Mouse (Mus musculus) small intestine, adult 2 months (tissue): ENCODE results near the gene Btbd6. TPM values are rescaled to one million over a fixed set of nuclear protein-coding genes. Genes with fewer than 3 reads are reported as not detected.

ENCODE experiments used
- H3K27ac ChIP-seq: fragments of 200-500 bp; 2 replicates; pipeline ENCODE4 v1.5.1; 2012; ENCODE audit warnings: low read depth, low read length, control low read depth, inconsistent platforms; ENCODE audit not compliant: insufficient read depth
- H3K27me3 ChIP-seq: fragments of 200-500 bp; 2 replicates; pipeline ENCODE4 v1.6.1; 2012; ENCODE audit warnings: mild to moderate bottlenecking, moderate library complexity, low read length, inconsistent platforms; ENCODE audit not compliant: control insufficient read depth, insufficient read depth
- H3K36me3 ChIP-seq: fragments of 200-500 bp; 2 replicates; pipeline ENCODE4 v1.6.1; 2012; ENCODE audit warnings: mild to moderate bottlenecking, low read length, control low read depth, inconsistent platforms; ENCODE audit not compliant: control insufficient read depth, insufficient read depth
- H3K4me1 ChIP-seq: fragments of 200-500 bp; 2 replicates; pipeline ENCODE4 v1.6.1; 2012; ENCODE audit warnings: low read length, inconsistent platforms, mixed read lengths; ENCODE audit not compliant: control insufficient read depth, insufficient read depth, insufficient read length
- H3K4me3 ChIP-seq: fragments of 200-500 bp; 2 replicates; pipeline ENCODE4 v1.5.1; 2012; ENCODE audit warnings: low read depth, mild to moderate bottlenecking, control low read depth, inconsistent platforms, low read length, moderate library complexity
- CTCF ChIP-seq: fragments of 200-500 bp; IDR thresholded peaks from 2 replicates; pipeline ENCODE4 v1.5.1; 2012; ENCODE audit warnings: low read depth, mild to moderate bottlenecking, control low read depth, inconsistent platforms, low read length, moderate library complexity, mixed read lengths; ENCODE audit not compliant: insufficient replicate concordance, insufficient read length; ENCODE audit errors: extremely low read depth
- POLR2A ChIP-seq: fragments of 200-500 bp; IDR thresholded peaks from 2 replicates; pipeline ENCODE4 v1.6.1; 2012; ENCODE audit warnings: low read depth, mild to moderate bottlenecking, control low read depth, inconsistent platforms, low read length, moderate library complexity
- WGBS: fragments of 180-500 bp; shearing (Covaris S2); methylation state at CpG from one replicate; pipeline ENCODE4 v1.1.7; 2018; 5-methylcytosine and 5-hydroxymethylcytosine counted together
- polyA plus RNA-seq: library from polyadenylated mRNA; depleted of rRNA; stranded (reverse); fragments of >200 nt; gene quantifications from 2 replicates; pipeline ENCODE4 v1.2.3, GENCODE M21; 2012

The Btbd6 gene
- polyA plus RNA-seq, 1 experiment, result 206 TPM

DNA sequence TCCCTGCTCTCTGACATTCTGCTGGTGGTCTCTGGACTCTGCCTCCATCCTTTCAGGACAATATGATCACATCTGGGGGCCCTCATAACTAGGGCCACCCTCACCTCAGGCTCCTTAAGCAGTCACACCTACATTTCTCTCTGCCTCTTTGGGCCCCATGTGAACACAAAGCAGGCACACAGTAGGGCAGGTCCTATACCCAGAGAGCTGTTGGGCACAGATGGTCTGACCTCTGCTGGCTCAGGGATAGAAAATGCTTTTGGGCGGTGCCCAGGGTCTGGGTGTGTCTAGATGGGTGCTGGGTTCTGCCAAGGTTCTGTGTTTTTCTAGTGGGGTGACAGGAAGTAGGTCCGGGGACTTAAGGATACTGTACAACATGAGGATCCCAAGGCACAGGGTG lies 32.6 kb upstream of the Btbd6 start:
- no peak overlapping the region for H3K27ac ChIP-seq
- H3K36me3 ChIP-seq, result no peaks in the 10 kb centered on the region
- H3K4me3 ChIP-seq, result no peak overlapping the region
- no peaks in the 10 kb centered on the region for H3K27me3 ChIP-seq
- WGBS, result 61% methylated on average over 2 of the region's 2 CpGs
- no peak for TF ChIP-seq POLR2A
- TF ChIP-seq CTCF, result no peak
- peaks cover 21% of the 10 kb centered on the region for H3K4me1 ChIP-seq

DNA sequence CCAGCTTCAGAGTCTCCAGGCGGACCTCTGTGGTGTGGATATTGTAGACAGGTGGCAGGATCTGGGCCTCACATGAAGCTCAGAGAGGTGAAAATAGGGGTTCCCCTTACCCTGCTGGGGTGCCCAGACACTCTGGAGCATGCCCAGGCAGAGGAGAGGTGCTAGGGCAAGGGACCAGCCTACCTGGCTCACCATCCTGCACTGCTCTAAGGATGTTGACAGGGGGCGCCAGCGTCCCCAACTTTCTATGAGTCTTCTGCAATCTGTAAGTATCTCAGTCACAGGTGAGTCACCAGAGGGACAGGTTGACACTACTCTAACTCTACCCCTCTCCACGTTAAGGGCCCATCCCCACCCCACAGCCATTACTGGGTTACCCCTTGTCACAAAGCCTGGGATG lies 29.0 kb upstream of the Btbd6 start:
- Histone ChIP-seq H3K27me3 (0 out of 2 replicates have a peak, but pooled peaks cover 6% of the 10 kb centered on the region), H3K4me1 (peaks cover 14% of the 10 kb centered on the region), H3K36me3 (no peaks in the 10 kb centered on the region), H3K27ac (no peak overlapping the region), H3K4me3 (no peak overlapping the region)
- TF ChIP-seq POLR2A, result no peak
- peak; percentile 49; the same call in 1 of the 2 replicates for TF ChIP-seq CTCF
- 25% methylated on average over 4 of the region's 4 CpGs for WGBS

DNA sequence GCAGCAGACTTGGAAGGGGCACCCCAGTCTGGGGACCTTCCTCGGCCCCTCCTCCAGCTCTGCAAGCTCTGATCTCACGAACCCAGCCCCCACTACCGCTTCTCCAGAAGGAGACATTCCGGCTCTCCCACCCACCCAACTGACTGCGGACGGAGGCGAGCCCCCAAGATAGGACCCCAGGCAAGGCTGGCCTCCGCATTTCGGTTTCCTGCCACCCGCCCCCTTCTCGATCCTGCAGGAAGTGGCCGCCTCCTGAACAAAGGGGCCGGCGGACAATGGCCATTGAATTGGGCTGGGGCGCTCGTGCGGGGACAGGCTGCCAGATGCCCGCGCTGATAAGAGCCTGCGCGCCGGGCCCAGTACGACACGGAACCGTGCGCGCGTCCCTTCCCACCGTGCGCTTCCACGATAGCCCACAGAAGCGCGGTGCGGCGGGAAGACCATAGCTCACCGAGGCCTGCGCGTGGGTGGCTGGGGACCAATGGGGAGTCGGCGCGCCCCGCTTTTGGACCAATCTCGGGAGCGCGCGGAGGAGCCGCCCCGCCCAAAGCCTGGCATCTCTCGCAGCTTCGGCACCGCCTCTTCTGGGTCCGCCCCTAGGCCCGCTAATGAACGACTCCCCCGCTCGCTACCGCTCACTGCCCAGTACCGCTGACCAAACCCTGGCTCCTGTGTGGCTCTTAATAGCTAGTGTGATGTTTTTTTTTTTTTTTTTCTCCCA lies 26.1 kb upstream of the Btbd6 start:
- Histone ChIP-seq H3K4me3 (peak overlapping the region; percentile 67), H3K36me3 (no peaks in the 10 kb centered on the region), H3K4me1 (peaks cover 26% of the 10 kb centered on the region), H3K27ac (no peak overlapping the region), H3K27me3 (0 out of 2 replicates have a peak, but pooled peaks cover 6% of the 10 kb centered on the region)
- under 1% methylated on average over 58 of the region's 58 CpGs for WGBS
- TF ChIP-seq POLR2A (no peak), CTCF (no peak)

GRCm38 (mm10) chr12:112950761-112951129 lies 25.5 kb upstream of the Btbd6 start:
- Histone ChIP-seq H3K4me1 (peaks cover 28% of the 10 kb centered on the region), H3K4me3 (peak overlapping the region; percentile 67), H3K27me3 (0 out of 2 replicates have a peak, but pooled peaks cover 6% of the 10 kb centered on the region), H3K36me3 (no peaks in the 10 kb centered on the region), H3K27ac (no peak overlapping the region)
- 12% methylated on average over 6 of the region's 6 CpGs for WGBS
- no peak for TF ChIP-seq POLR2A
- TF ChIP-seq CTCF, result no peak

DNA sequence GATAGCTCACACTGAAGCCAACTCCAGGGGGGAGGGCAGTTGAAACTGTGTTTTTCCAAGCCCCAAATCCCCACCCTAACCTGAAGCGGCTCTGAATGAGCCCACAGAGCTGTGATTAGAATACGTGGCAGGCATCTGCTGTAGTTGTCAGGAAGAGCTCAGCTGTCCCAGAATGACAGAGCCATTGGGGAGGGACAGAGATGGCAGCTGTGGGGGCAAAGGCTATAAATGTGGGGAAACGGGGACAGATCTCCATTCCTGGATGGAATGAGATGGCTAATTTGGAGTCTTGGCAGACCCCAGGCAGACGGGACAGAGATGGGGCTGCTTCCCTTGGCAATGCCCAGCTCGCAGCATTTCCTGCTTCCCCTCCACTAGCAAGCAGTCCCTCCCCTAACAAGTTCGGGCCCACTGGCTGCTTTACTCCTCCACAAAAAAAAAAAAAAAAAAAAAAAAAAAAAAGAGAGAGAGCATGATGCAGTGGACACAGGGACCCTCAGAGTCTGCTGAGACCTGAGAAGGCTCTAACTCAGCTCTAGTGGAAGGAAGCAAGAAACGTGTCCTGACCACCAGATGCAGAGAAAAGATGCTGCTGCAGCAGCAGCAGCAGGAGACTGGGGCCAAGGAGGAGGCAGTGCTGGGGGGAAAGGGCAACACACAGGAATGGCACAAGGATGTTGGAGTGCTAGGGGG lies 25.0 kb upstream of the Btbd6 start:
- Histone ChIP-seq H3K27ac (no peak overlapping the region), H3K27me3 (0 out of 2 replicates have a peak, but pooled peaks cover 6% of the 10 kb centered on the region), H3K36me3 (no peaks in the 10 kb centered on the region), H3K4me1 (peaks cover 28% of the 10 kb centered on the region), H3K4me3 (no peak overlapping the region)
- TF ChIP-seq POLR2A, result no peak
- no peak for TF ChIP-seq CTCF
- 29% methylated on average over 7 of the region's 7 CpGs for WGBS

DNA sequence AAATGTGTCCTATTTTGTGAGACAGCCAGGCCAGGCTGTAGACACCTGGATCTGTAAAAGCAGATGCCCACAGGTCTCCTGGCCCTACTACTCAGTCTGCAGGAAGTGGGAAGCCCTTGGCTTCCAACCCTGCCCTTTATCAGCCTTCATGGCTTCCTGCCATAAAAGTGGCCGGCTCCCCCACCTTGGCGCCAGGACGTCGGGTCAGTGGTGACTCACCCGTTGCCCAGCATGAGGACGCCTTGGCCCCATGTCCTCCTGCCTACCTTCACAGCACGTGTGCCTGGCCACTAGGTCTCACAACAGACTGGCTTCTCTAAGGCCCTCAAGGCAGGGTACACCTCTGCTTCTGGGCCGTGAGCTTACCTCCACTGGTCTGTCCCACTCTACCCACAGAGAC lies 23.8 kb upstream of the Btbd6 start:
- no peaks in the 10 kb centered on the region for H3K36me3 ChIP-seq
- peak overlapping the region; percentile 34 for H3K27ac ChIP-seq
- no peak for TF ChIP-seq POLR2A
- no peak for TF ChIP-seq CTCF
- WGBS, result 19% methylated on average over 8 of the region's 8 CpGs
- H3K4me1 ChIP-seq, result peaks cover 28% of the 10 kb centered on the region
- no peak overlapping the region for H3K4me3 ChIP-seq
- 0 out of 2 replicates have a peak, but pooled peaks cover 6% of the 10 kb centered on the region for H3K27me3 ChIP-seq

GRCm38 (mm10) chr12:112952926-112953565 lies 23.2 kb upstream of the Btbd6 start:
- TF ChIP-seq CTCF (no peak), POLR2A (no peak)
- 56% methylated on average over 3 of the region's 3 CpGs for WGBS
- Histone ChIP-seq H3K4me3 (no peak overlapping the region), H3K27ac (peak overlapping the region; percentile 34), H3K36me3 (no peaks in the 10 kb centered on the region), H3K4me1 (peaks cover 28% of the 10 kb centered on the region), H3K27me3 (0 out of 2 replicates have a peak, but pooled peaks cover 6% of the 10 kb centered on the region)
